Comparison of ENCODE assay signal across 13 mouse cellular contexts in genomic region chr2:38541570-38541969, GRCm38 (mm10). TPM values are rescaled to one million over a fixed set of nuclear protein-coding genes. Genes with fewer than 3 reads are reported as not detected.
DNase-seq lines count a peak whose midpoint lies in the region; ATAC-seq and TF ChIP-seq lines count a peak whose summit lies in the region.
"Had no signal": no experiment of that assay in that cellular context is flagged by ENCODE, and none has a peak within 500 bp of the region (broad histone marks: within the 10 kb centered on the region; RNA-seq: fewer than 3 reads in every experiment).

No protein-coding gene starts in this region.

- no peak overlapping the region for H3K4me3 ChIP-seq in heart, embryonic 15.5 days
- H3K4me3 ChIP-seq in intestine, postnatal 0 days (ENCODE audit: low read depth, low read length): no peak overlapping the region
- H3K4me3 ChIP-seq: gastrocnemius, adult 2 months; midbrain, embryonic 13.5 days had no signal

- TF ChIP-seq CTCF in intestine, postnatal 0 days (IDR thresholded peaks at IDR 0.05; ENCODE audit: low read depth): peak; percentile 42

- H3K36me3 ChIP-seq in heart, embryonic 15.5 days: no peaks in the 10 kb centered on the region
- H3K36me3 ChIP-seq in intestine, postnatal 0 days (ENCODE audit: control insufficient read depth, insufficient read depth): no peaks in the 10 kb centered on the region
- H3K36me3 ChIP-seq: midbrain, embryonic 13.5 days had no signal

- H3K27ac ChIP-seq in heart, embryonic 15.5 days: peak overlapping the region; percentile 56
- H3K27ac ChIP-seq in intestine, postnatal 0 days (ENCODE audit: low read depth, low read length): no peak overlapping the region
- H3K27ac ChIP-seq: gastrocnemius, adult 2 months; midbrain, embryonic 13.5 days had no signal

- peaks cover 69% of the 10 kb centered on the region for H3K4me1 ChIP-seq in heart, embryonic 15.5 days (replicated peaks)
- peaks cover 17% of the 10 kb centered on the region for H3K4me1 ChIP-seq in intestine, postnatal 0 days (replicated peaks; ENCODE audit: control insufficient read depth, insufficient read depth, low read length)

- H3K4me2 ChIP-seq in heart, embryonic 15.5 days: peak overlapping the region; percentile 31; the same call in 1 of the 2 replicates
- H3K4me2 ChIP-seq in intestine, postnatal 0 days (replicated peaks; ENCODE audit: low read depth): no peak overlapping the region
- H3K4me2 ChIP-seq: midbrain, embryonic 13.5 days had no signal

- intact Hi-C loops in left cerebral cortex, postnatal 4 days (cut with DNase I): no loop called here

- no peaks in the 10 kb centered on the region for H3K27me3 ChIP-seq in heart, embryonic 15.5 days
- no peaks in the 10 kb centered on the region for H3K27me3 ChIP-seq in intestine, postnatal 0 days (replicated peaks; ENCODE audit: control insufficient read depth, insufficient read depth, low read length)
- H3K27me3 ChIP-seq: midbrain, embryonic 13.5 days had no signal

- 50% methylated on average over 1 of the region's 1 CpGs for WGBS in heart, embryonic 15.5 days
- WGBS in intestine, postnatal 0 days: 59% methylated on average over 1 of the region's 1 CpGs

- H3K9ac ChIP-seq in heart, embryonic 15.5 days: peak overlapping the region; percentile 31; the same call in 1 of the 2 replicates
- H3K9ac ChIP-seq in intestine, postnatal 0 days (ENCODE audit: low read depth, low read length): no peak overlapping the region
- H3K9ac ChIP-seq: midbrain, embryonic 13.5 days had no signal

- no peaks in the 10 kb centered on the region for H3K9me3 ChIP-seq in heart, embryonic 15.5 days (replicated peaks)
- no peaks in the 10 kb centered on the region for H3K9me3 ChIP-seq in intestine, postnatal 0 days (ENCODE audit: control insufficient read depth)
- H3K9me3 ChIP-seq: midbrain, embryonic 13.5 days had no signal

- peak; percentile 49 for DNase-seq in cerebellum, adult 9-11 months
- no peak for DNase-seq in cerebellum, adult 9-10 months
- no peak for DNase-seq in heart, adult 8-10 months (ENCODE audit: low spot score)
- DNase-seq in B cell, adult 2 months: peak; percentile 19 to 26
- DNase-seq in left cerebral cortex, postnatal 4 days: no peak
- DNase-seq: gastrocnemius, adult 2 months; layer of hippocampus, adult 9-11 months; thymus, postnatal 25 days had no signal

- no peak for ATAC-seq in heart, embryonic 15.5 days (replicated peaks; ENCODE audit: insufficient number of reproducible peaks, insufficient read depth, low FRiP score, low read depth)
- ATAC-seq in intestine, postnatal 0 days: peak; percentile 17; the same call in 1 of the 2 replicates
- ATAC-seq: forebrain, embryonic 16.5 days; inflammation-experienced regulatory T-cells, adult 6 months; midbrain, embryonic 13.5 days had no signal

RNA-seq across cellular contexts. Expression of gene Nek6, which starts 30.1 kb away (rescaled TPM):
- polyA plus RNA-seq in heart, embryonic 15.5 days (2015; fragmentation: Nextera tagmentation; extraction: Ambion mirVana): 60.8 and 71.4 TPM in 2 replicates
- 1 to 10 TPM; 2.3 to 5.0 (median 2.7) TPM for total RNA-seq in heart, adult 8-10 months (2022)
- 70.9 and 84.5 TPM in 2 replicates for polyA plus RNA-seq in intestine, postnatal 0 days (2015; fragmentation: Nextera tagmentation; extraction: Ambion mirVana)
- 10 to 100 TPM; 29.0 to 33.7 TPM for total RNA-seq in left cerebral cortex, postnatal 4 days (2021)

Comparison
In these comparisons a context has a peak if more than half of its experiments do, and no peak if none do; other contexts are left out.
1. DNase-seq: peak in cerebellum, adult 9-11 months (single experiment) and B cell, adult 2 months (2 of 2); none in cerebellum, adult 9-10 months (single experiment), heart, adult 8-10 months (single experiment) and left cerebral cortex, postnatal 4 days (single experiment).
2. RNA of gene Nek6, which starts 30.1 kb away (total RNA-seq): 29.0 to 33.7 TPM in left cerebral cortex, postnatal 4 days; 2.3 to 5.0 TPM in heart, adult 8-10 months; every median in the first group is over 4 times any median in the second.